Mouse (Mus musculus) lung, postnatal 0 days (tissue): Measurements from ENCODE around the gene Abcb10.

Experiments used
- CTCF ChIP-seq: IDR thresholded peaks from 2 replicates; pipeline ENCODE4 v1.5.1; 2016; ENCODE audit warnings: antibody characterized with exemption, mild to moderate bottlenecking
- EP300 ChIP-seq: IDR thresholded peaks from 2 replicates; pipeline ENCODE4 v1.6.1; 2016; ENCODE audit warnings: antibody characterized with exemption, mild to moderate bottlenecking, control low read depth

DNA sequence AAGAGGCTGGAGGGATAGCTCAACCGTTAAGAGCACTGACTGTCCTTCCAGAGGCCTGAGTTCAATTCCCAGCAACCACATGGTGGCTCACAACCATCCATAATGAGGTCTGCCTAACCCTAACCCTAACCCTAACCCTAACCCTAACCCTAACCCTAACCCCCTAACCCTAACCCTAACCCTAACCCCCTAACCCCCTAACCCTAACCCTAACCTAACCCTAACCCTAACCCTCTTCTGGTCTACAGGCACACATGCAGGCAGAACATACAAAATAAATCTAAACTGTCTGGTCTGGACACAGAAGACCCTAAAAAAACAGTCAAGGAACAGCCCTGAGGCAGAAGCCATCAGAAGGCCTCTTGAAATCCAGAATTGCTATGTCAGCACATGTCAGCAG lies 21.6 kb downstream of the Abcb10 start:
- TF ChIP-seq CTCF (no peak), EP300 (no peak)
